Mouse (Mus musculus) E14TG2a.4 (cell line): Measurements from ENCODE around the gene Il10ra.

ENCODE experiments used
- CTCF ChIP-seq: conservative IDR thresholded peaks from 2 replicates; pipeline ENCODE4 v1.5.1; 2014; ENCODE audit warnings: low read length
- POU5F1 ChIP-seq: IDR thresholded peaks from 2 replicates; pipeline ENCODE4 v1.6.1; 2014; ENCODE audit warnings: low read length, borderline replicate concordance

DNA sequence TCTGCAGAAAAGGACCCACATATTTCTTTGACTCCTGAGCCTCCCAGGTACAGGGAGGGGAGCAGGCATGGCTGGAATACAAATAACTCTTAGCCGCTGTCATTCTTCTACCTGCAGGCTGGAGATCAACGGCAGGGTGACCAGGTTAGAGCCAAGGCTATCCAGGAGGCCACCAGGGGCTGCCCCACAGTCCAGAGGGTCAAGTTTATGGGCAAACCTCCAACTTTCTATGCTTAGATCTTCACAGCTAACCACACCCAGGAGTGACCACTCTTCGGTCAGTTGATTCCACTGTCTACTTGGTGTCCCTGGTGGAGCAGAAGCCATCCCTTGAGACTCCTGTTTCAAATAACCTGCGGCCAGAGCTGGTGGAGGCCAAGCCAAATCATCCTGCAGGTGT, 13.5 kb downstream of the Il10ra start:
- TF ChIP-seq CTCF, result no peak
- TF ChIP-seq POU5F1, result no peak
